Mouse (Mus musculus): ENCODE measurements at regions not wholly inside any gene's neighbourhood (a gene's known extent, or its start where the extent isn't known, plus 50 kb on each side); places are given as distances from the start of the nearest gene placed in this dataset.

DNA sequence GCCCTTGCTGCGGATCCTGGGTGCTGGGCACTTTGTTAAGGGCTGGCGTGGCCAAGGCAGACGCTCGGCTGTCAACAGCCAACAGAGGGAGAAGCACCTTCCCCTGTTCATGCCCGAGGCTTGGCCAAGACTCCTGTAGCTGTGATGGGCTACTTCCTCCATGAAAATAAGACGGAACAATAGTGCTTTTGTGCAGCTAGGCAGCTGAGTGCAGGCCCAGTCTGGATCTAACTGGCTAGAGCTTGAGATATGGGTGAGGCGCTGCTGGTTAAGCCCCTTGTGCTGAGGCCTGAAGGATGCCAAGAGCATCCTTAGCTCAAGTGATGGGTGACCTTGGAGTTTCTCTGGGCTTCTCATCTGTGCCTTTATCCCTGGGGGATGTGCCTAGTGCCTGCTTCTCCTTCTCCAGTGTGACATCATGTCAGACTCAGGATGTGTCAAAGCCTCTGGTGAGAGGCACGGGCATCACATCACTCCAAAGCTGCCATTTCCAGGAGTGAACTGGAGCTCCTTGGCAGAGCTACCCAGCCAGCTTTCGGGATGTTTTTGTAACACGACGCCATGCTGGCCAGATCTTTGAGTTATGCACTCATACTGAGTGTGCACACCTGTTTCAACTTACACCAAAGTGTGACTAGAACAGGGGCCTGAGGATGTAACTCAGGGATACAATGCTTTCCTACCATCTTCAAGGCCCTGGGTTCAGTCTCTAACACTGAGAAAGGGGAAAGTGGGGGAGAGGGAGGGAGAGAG, 360.1 kb upstream of the Tbx3 start:
- H3K27ac ChIP-seq (ENCODE audit: insufficient read depth, low read length): no peak overlapping the region
- no peaks in the 10 kb centered on the region for H3K4me1 ChIP-seq (ENCODE audit: control insufficient read depth, insufficient read depth, low read length)
- no peak overlapping the region for H3K4me3 ChIP-seq (ENCODE audit: insufficient read depth, low read length)
- no peak for TF ChIP-seq CTCF (IDR thresholded peaks at IDR 0.05; ENCODE audit: extremely low read depth, insufficient read depth, low read length)
- TF ChIP-seq POLR2A (IDR thresholded peaks at IDR 0.05; ENCODE audit: extremely low read depth, insufficient read depth, low read length): no peak

DNA sequence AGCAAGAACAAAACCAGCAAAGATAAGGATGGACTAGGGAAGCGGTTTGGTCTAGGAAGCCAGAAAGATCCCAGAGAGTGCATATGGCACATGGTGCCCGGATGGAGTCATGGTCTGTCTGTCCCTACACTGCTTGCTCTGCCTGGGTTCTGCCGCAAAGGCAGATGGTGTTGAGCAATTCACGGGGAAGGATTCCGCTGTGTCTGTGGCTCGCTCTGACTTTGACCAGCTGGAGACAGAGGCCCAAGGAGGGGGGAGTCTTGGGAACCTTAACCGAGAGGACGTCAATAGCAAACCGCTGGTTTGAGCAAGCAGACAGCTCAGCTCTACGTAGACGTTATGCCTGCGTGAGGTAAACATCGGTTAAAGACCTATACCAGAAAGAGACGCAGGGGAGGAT, 357.7 kb upstream of the Tbx3 start:
- no peak overlapping the region for H3K4me3 ChIP-seq (ENCODE audit: insufficient read depth, low read length)
- TF ChIP-seq POLR2A (IDR thresholded peaks at IDR 0.05; ENCODE audit: extremely low read depth, insufficient read depth, low read length) (no peak), CTCF (IDR thresholded peaks at IDR 0.05; ENCODE audit: extremely low read depth, insufficient read depth, low read length) (no peak)
- no peaks in the 10 kb centered on the region for H3K4me1 ChIP-seq (ENCODE audit: control insufficient read depth, insufficient read depth, low read length)
- H3K27ac ChIP-seq (ENCODE audit: insufficient read depth, low read length): no peak overlapping the region

DNA sequence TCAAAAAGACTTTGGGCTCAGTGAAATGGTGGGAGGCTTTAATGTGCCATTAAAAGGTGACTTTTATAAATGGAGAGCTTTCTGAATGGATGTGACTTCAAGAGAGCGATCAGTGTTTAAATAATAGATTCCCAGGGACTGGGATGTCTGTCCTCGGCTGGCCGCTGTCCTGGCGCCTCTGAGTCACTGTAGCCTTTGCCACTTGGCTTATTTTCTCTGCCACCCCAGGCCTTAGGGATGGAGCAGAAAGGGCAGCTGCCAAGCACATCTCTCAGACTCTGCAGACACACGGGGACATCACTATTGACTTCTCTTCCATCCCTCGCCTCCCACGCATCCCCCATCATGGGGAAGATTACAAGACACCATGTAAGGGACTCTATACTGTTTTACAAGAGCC, 355.3 kb upstream of the Tbx3 start:
- TF ChIP-seq CTCF (IDR thresholded peaks at IDR 0.05; ENCODE audit: extremely low read depth, insufficient read depth, low read length): no peak
- TF ChIP-seq POLR2A (IDR thresholded peaks at IDR 0.05; ENCODE audit: extremely low read depth, insufficient read depth, low read length): no peak
- H3K4me3 ChIP-seq (ENCODE audit: insufficient read depth, low read length): no peak overlapping the region

DNA sequence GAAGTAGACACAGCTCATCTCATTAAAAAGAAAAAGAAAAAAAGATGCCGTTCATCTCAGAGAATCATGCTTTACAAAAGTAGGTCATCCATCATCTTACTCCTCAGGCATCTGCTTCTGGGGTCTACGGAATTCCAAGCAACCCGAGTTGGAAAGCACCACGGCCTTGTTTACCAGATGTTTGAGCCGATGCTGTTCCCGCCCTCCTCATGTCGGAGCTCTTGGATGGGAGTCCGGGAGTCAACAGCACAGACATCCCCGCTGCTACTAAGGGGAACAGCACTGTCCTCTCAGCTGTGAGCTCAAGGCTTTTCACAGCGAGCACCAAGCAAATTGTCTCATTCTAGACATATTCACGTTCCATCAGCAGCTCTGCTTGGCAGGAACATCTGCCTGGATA, 352.9 kb upstream of the Tbx3 start:
- H3K4me1 ChIP-seq (ENCODE audit: control insufficient read depth, insufficient read depth, low read length): no peaks in the 10 kb centered on the region

More for the DNA sequence above, 355.3 kb upstream of the Tbx3 start:
- Histone ChIP-seq H3K4me1 (ENCODE audit: control insufficient read depth, insufficient read depth, low read length) (no peaks in the 10 kb centered on the region), H3K27ac (ENCODE audit: insufficient read depth, low read length) (no peak overlapping the region)

DNA sequence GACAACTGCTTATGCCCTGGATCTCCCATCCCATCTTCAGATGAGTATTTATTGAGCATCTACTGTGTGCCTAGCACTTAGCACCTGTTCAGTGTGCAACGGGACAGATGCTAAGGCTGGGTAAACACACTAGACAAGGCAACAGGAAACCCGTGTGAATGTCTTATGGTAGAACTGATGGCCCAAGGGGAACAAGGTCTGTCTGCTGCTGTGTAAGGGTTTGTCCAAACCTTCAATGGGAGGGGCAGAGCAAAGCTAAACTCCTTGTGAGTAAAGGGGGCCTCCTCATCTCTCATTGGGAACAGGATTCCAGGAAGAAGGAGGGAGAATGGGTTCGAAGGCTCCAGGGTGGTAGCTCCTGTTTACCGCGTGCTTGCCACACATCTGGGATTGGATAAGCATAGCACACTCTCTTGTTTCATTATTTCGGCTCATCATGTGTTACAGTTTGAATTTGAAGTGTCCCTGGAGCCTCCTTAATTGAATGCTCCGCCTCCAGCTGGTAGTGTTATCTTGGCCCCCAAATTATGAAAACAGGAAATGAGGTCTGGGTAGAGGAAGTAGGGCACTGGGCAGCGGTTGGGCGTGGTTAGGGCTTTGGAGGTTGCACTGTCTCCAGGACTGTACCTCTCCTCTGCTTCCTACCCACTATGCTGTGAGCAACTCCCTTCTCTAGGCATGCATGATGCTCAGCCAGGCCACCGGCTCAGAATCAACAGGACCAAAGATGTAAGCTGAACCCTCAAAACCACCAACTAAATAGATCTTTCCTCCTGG, 348.9 kb upstream of the Tbx3 start:
- Histone ChIP-seq H3K4me1 (ENCODE audit: control insufficient read depth, insufficient read depth, low read length) (no peaks in the 10 kb centered on the region), H3K4me3 (ENCODE audit: insufficient read depth, low read length) (no peak overlapping the region), H3K27ac (ENCODE audit: insufficient read depth, low read length) (no peak overlapping the region)
- TF ChIP-seq CTCF (IDR thresholded peaks at IDR 0.05; ENCODE audit: extremely low read depth, insufficient read depth, low read length): no peak
- no peak for TF ChIP-seq POLR2A (IDR thresholded peaks at IDR 0.05; ENCODE audit: extremely low read depth, insufficient read depth, low read length)

More for the DNA sequence above, 352.9 kb upstream of the Tbx3 start:
- Histone ChIP-seq H3K27ac (ENCODE audit: insufficient read depth, low read length) (no peak overlapping the region), H3K4me3 (ENCODE audit: insufficient read depth, low read length) (no peak overlapping the region)
- TF ChIP-seq CTCF (IDR thresholded peaks at IDR 0.05; ENCODE audit: extremely low read depth, insufficient read depth, low read length) (no peak), POLR2A (IDR thresholded peaks at IDR 0.05; ENCODE audit: extremely low read depth, insufficient read depth, low read length) (no peak)

DNA sequence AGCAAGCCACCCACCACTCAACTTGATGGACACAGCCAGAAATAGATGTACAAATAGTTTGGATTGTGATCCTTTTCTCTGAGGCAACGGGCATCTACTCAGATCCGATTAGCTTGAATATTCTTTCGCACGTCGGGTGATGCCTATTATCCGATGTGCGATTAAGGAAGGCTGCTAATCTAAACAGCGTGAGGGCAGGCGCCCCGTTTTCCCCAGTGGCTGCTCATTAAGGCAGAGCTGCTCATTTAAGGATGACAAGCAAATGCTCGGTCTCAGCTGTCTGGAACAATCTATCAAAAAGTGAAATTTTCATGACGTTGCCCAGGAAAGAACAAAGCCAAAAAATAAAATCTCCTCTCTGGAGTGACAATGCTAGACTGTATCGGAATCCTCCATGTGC, 348.1 kb upstream of the Tbx3 start:
- TF ChIP-seq CTCF (IDR thresholded peaks at IDR 0.05; ENCODE audit: extremely low read depth, insufficient read depth, low read length) (no peak), POLR2A (IDR thresholded peaks at IDR 0.05; ENCODE audit: extremely low read depth, insufficient read depth, low read length) (no peak)
- Histone ChIP-seq H3K27ac (ENCODE audit: insufficient read depth, low read length) (no peak overlapping the region), H3K4me1 (ENCODE audit: control insufficient read depth, insufficient read depth, low read length) (no peaks in the 10 kb centered on the region), H3K4me3 (ENCODE audit: insufficient read depth, low read length) (no peak overlapping the region)

DNA sequence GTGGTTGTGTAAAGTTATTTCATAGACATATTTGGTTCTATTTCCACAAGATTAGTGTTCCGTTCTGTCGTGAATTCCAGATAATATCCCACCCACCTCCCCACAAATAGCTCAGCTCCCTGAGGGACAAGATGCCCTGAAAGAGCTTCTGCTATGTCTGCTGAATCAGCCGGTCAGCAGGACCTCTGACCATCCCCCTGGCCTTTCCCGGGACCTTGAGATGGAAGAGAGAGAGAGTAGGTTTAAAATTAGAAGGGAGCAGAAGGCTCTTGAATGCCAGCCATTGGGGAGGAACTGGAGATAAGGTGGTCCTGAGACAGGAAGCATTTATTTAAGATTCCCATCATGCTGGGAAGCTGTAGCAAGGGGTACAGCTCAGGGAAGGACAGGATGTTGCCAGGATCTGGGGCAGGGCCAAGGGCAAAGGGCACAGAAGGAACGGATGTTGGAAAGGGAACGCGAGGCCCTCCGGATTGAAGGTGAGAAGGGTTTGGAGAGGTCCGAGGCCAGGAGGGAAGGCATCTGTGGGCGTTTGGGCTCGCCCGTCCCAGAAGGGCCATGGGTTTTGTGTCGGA, 344.7 kb upstream of the Tbx3 start:
- H3K4me1 ChIP-seq (ENCODE audit: control insufficient read depth, insufficient read depth, low read length): no peaks in the 10 kb centered on the region
- no peak overlapping the region for H3K4me3 ChIP-seq (ENCODE audit: insufficient read depth, low read length)
- H3K27ac ChIP-seq (ENCODE audit: insufficient read depth, low read length): no peak overlapping the region
- TF ChIP-seq CTCF (IDR thresholded peaks at IDR 0.05; ENCODE audit: extremely low read depth, insufficient read depth, low read length) (no peak), POLR2A (IDR thresholded peaks at IDR 0.05; ENCODE audit: extremely low read depth, insufficient read depth, low read length) (no peak)

DNA sequence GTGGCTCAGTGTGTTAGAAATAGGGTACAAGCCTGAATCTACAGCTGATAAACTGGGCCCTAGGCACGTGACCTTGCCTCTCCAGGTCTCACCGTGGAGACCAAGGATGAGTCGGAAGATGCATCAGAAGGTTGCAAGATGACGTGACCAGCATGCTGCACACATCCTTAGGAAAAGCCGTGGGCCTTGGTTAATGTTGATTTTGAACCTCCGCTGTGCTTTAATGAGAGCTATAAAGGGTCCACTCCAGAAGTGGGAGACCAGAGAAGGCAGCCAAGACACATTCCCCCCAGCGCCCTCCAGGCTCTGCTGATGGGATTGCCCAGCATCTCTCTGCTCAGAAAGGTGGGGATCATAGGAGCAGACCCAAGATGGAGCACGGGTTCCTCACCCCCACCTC, 343.6 kb upstream of the Tbx3 start:
- H3K4me3 ChIP-seq (ENCODE audit: insufficient read depth, low read length): no peak overlapping the region
- H3K27ac ChIP-seq (ENCODE audit: insufficient read depth, low read length): no peak overlapping the region
- no peaks in the 10 kb centered on the region for H3K4me1 ChIP-seq (ENCODE audit: control insufficient read depth, insufficient read depth, low read length)
- no peak for TF ChIP-seq POLR2A (IDR thresholded peaks at IDR 0.05; ENCODE audit: extremely low read depth, insufficient read depth, low read length)
- no peak for TF ChIP-seq CTCF (IDR thresholded peaks at IDR 0.05; ENCODE audit: extremely low read depth, insufficient read depth, low read length)

DNA sequence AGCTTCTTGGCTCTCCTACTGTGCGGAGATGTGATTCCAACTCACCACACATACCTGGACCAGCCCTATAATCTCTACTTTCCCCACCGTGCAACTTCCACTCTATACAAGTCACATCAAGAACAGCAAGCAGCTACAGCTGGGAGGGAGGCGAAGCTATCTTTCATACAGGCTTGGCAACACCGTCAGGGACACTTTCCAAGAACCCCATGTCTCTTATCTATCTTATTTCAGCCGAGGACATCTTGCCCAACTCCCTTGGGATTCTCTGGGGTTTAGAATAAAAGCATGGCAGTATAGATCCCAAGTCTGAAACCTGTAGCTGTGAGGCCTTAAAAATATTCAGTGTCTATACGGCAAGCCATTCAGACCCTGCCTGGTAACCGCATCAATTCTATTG, 341.5 kb upstream of the Tbx3 start:
- no peak overlapping the region for H3K27ac ChIP-seq (ENCODE audit: insufficient read depth, low read length)
- H3K4me3 ChIP-seq (ENCODE audit: insufficient read depth, low read length): no peak overlapping the region
- H3K4me1 ChIP-seq (ENCODE audit: control insufficient read depth, insufficient read depth, low read length): no peaks in the 10 kb centered on the region
- TF ChIP-seq CTCF (IDR thresholded peaks at IDR 0.05; ENCODE audit: extremely low read depth, insufficient read depth, low read length) (no peak), POLR2A (IDR thresholded peaks at IDR 0.05; ENCODE audit: extremely low read depth, insufficient read depth, low read length) (no peak)
